Mouse (Mus musculus): ENCODE results near the gene Akr1c21.

GRCm38 (mm10) chr13:4606821-4607220, 32.9 kb downstream of the Akr1c21 start:
- TF ChIP-seq CTCF (IDR thresholded peaks at IDR 0.05; ENCODE audit: low read depth, low read length) (no peak), POLR2A (IDR thresholded peaks at IDR 0.05; ENCODE audit: extremely low read depth, insufficient read depth, low read length) (no peak)

Data from liver, adult 2 months (tissue).